Mouse (Mus musculus) Patski (cell line): ENCODE measurements at regions not wholly inside any gene's neighbourhood (a gene's known extent, or its start where the extent isn't known, plus 50 kb on each side); places are given as distances from the start of the nearest gene placed in this dataset.
A peak's percentile ranks its signal among the peaks of the same experiment; 100 is the strongest.

ENCODE experiments used
- ATAC-seq: fragments of 100-300 bp; one replicate; pipeline ENCODE4 v1.8.0; 2021
- CTCF ChIA-PET: fragments of 350-600 bp; sonication (Branson Sonifier 250); formaldehyde crosslinking; loops from one replicate; lab custom pipeline; 2022; ENCODE audit warnings: inconsistent platforms; lab: Charles Lee
- POLR2A ChIA-PET: fragments of 350-600 bp; sonication (Branson Sonifier 250); formaldehyde crosslinking; loops from one replicate; lab custom pipeline; 2022; ENCODE audit warnings: antibody characterized with exemption, inconsistent platforms; lab: Charles Lee
- DNase-seq: peaks from one replicate; pipeline ENCODE4 v3.0.0-alpha.2; 2011; ENCODE audit warnings: low read depth, low spot score
- H3K27me3 ChIP-seq: fragments of 371-371 bp; one replicate; pipeline ENCODE4 v1.5.1; 2021
- CTCF ChIP-seq: fragments of 100-300 bp; IDR thresholded peaks from one replicate; pipeline ENCODE4 v1.5.1; 2021
- in situ Hi-C: fragments of 300-500 bp; cut with MboI; formaldehyde crosslinking; loops from 3 replicates; pipeline ENCODE4 v1.11.1; 2018; ENCODE audit warnings: low pct_unique_long_range_greater_than_20kb, mixed read lengths

DNA sequence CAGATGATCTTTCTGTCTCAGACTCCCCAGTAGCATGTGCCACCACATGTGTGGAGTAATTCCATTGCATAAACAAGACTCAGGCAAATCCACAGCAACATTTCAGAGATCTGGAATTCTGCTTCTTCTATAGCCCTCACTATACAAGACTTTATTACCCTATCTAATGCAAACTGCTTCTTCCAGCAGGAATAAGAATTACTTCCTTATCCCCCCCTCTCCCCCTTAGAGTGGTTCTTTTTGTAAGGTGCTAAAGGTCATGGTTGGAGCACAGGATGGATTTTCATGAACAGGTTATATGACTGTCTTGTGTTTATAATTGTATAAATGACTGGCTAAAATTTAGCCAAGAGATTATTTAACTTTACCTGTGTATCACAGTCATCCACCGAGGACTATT, 5037.4 kb downstream of the 9330182O14Rik start:
- no peaks in the 10 kb centered on the region for H3K27me3 ChIP-seq
- ATAC-seq (no peak), DNase-seq (no peak)
- TF ChIP-seq CTCF, result no peak
- in situ Hi-C loops, result no loop called here
- CTCF ChIA-PET, result no interaction called here
- POLR2A ChIA-PET, result no interaction called here

GRCm38 (mm10) chr15:45178341-45178740, 5044.2 kb downstream of the 9330182O14Rik start:
- CTCF ChIA-PET, result no interaction called here
- peak; percentile 29 for TF ChIP-seq CTCF
- no peak for ATAC-seq
- no peak for DNase-seq
- in situ Hi-C loops, result no loop called here
- H3K27me3 ChIP-seq, result peaks cover 5% of the 10 kb centered on the region
- POLR2A ChIA-PET, result no interaction called here

GRCm38 (mm10) chr15:45180173-45180572, 5046.0 kb downstream of the 9330182O14Rik start:
- H3K27me3 ChIP-seq, result peaks cover 5% of the 10 kb centered on the region
- in situ Hi-C loops, result no loop called here
- POLR2A ChIA-PET, result no interaction called here
- DNase-seq (no peak), ATAC-seq (no peak)
- peak; percentile 22 for TF ChIP-seq CTCF
- CTCF ChIA-PET, result no interaction called here
